Comparison of ENCODE assay signal across 8 mouse cellular contexts in the genomic region with DNA sequence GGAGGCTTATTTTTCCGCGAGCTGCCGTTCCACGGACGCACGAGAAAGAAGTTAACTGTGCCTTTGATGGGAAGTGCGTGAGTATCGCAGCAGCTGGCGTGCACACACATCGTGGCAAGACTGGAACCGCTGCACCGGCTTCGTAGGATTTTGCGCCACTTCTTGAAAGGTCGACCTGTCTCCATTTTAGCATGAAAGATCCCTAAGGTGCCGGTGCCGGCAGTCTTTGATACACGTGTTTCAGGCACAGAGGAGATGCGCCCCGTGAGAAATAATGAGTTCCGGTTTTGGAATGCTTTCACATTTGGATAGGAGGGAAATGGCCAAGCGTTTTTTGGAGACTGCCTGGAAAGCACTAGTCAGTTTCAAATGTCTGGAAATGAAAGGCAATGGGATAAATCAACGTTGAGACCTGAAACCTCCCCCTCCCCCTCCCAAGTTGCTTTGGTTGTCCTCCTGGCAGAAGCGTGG. TPM values are rescaled to one million over a fixed set of nuclear protein-coding genes. Genes with fewer than 3 reads are reported as not detected.
DNase-seq lines count a peak whose midpoint lies in the region; ATAC-seq and TF ChIP-seq lines count a peak whose summit lies in the region.

No protein-coding gene starts in this region.

- DNase-seq in urinary bladder, adult 18-20 months (ENCODE audit: low spot score in 2 of 2), result peak; percentile 13 to 53
- no peak for DNase-seq in urinary bladder, postnatal 10 days (ENCODE audit: low spot score)
- DNase-seq in embryo, embryonic 10 days (ENCODE audit: low spot score), result peak; percentile 75
- DNase-seq in gastrocnemius, postnatal 25 days, result peak; percentile 14
- DNase-seq in liver, adult 2 months (ENCODE audit: extremely low read depth, low read depth, low spot score), result peak; percentile 68
- DNase-seq in thymus, postnatal 14 days, result peak; percentile 33

- ATAC-seq in intestine, embryonic 16.5 days, result peak; percentile 1; the same call in 1 of the 2 replicates
- ATAC-seq in midbrain, embryonic 15.5 days (replicated peaks), result peak; percentile 8; the same call in 1 of the 2 replicates

- 0 out of 2 replicates have a peak, but pooled peaks cover 3% of the 10 kb centered on the region for H3K27me3 ChIP-seq in intestine, embryonic 16.5 days (replicated peaks; ENCODE audit: control insufficient read depth, insufficient read depth, low read length)
- H3K27me3 ChIP-seq in liver, adult 2 months (ENCODE audit: control insufficient read depth, insufficient read depth, low read length), result no peaks in the 10 kb centered on the region
- peaks cover 4% of the 10 kb centered on the region; the same call in 1 of the 2 replicates for H3K27me3 ChIP-seq in midbrain, embryonic 15.5 days (replicated peaks)

- no peaks in the 10 kb centered on the region for H3K36me3 ChIP-seq in intestine, embryonic 16.5 days (ENCODE audit: control insufficient read depth, insufficient read depth, low read length)
- peaks cover 7% of the 10 kb centered on the region for H3K36me3 ChIP-seq in liver, adult 2 months (ENCODE audit: control insufficient read depth, insufficient read depth, low read length)
- no peaks in the 10 kb centered on the region for H3K36me3 ChIP-seq in midbrain, embryonic 15.5 days (replicated peaks)

- H3K4me2 ChIP-seq in intestine, embryonic 16.5 days (ENCODE audit: low read depth, low read length), result peak overlapping the region; percentile 63
- H3K4me2 ChIP-seq in midbrain, embryonic 15.5 days, result peak overlapping the region; percentile 83

- peak overlapping the region; percentile 69 for H3K9ac ChIP-seq in intestine, embryonic 16.5 days (ENCODE audit: low read depth, low read length)
- H3K9ac ChIP-seq in liver, adult 2 months (ENCODE audit: low read depth, low read length), result peak overlapping the region; percentile 63
- peak overlapping the region; percentile 47 for H3K9ac ChIP-seq in midbrain, embryonic 15.5 days

- H3K9me3 ChIP-seq in intestine, embryonic 16.5 days (ENCODE audit: control insufficient read depth, low read length), result no peaks in the 10 kb centered on the region
- no peaks in the 10 kb centered on the region for H3K9me3 ChIP-seq in midbrain, embryonic 15.5 days

- under 1% methylated on average over 24 of the region's 24 CpGs for WGBS in intestine, embryonic 16.5 days
- under 1% methylated on average over 24 of the region's 24 CpGs for WGBS in liver, adult 2 months
- WGBS in midbrain, embryonic 15.5 days, result under 1% methylated on average over 24 of the region's 24 CpGs

- H3K4me1 ChIP-seq in intestine, embryonic 16.5 days (ENCODE audit: control insufficient read depth, insufficient read depth, low read length), result peaks cover 11% of the 10 kb centered on the region
- H3K4me1 ChIP-seq in liver, adult 2 months (ENCODE audit: control insufficient read depth, insufficient read depth, low read length), result peaks cover 7% of the 10 kb centered on the region
- peaks cover 44% of the 10 kb centered on the region for H3K4me1 ChIP-seq in midbrain, embryonic 15.5 days

- peak overlapping the region; percentile 79 for H3K27ac ChIP-seq in intestine, embryonic 16.5 days (ENCODE audit: low read length)
- peak overlapping the region; percentile 61 for H3K27ac ChIP-seq in liver, adult 2 months (replicated peaks; ENCODE audit: insufficient read depth, low read depth, low read length)
- H3K27ac ChIP-seq in midbrain, embryonic 15.5 days, result peak overlapping the region; percentile 96

- H3K79me2 ChIP-seq in liver, adult 2 months (ENCODE audit: control insufficient read depth, insufficient read depth, low read length), result peaks cover 16% of the 10 kb centered on the region; the same call in 1 of the 2 replicates

- TF ChIP-seq POLR2A in liver, adult 2 months (IDR thresholded peaks at IDR 0.05; ENCODE audit: extremely low read depth, insufficient read depth, low read length), result no peak

- TF ChIP-seq CTCF in liver, adult 2 months (IDR thresholded peaks at IDR 0.05; ENCODE audit: low read depth, low read length), result no peak

- H3K4me3 ChIP-seq in intestine, embryonic 16.5 days (ENCODE audit: low read length), result peak overlapping the region; percentile 87
- peak overlapping the region; percentile 68 for H3K4me3 ChIP-seq in liver, adult 2 months (ENCODE audit: insufficient read depth, low read depth, low read length)
- peak overlapping the region; percentile 97 for H3K4me3 ChIP-seq in midbrain, embryonic 15.5 days

RNA-seq across cellular contexts. Expression of gene Tle1, which starts 0.8 kb away (rescaled TPM):
- total RNA-seq in gastrocnemius, postnatal 25 days (2021), result 10 to 100 TPM; 13.2 to 15.8 TPM
- 12.5 and 14.0 TPM in 2 replicates for polyA plus RNA-seq in intestine, embryonic 16.5 days (2015; fragmentation: Nextera tagmentation; extraction: Ambion mirVana)
- total RNA-seq in liver, adult 2 months (2014; rRNA removed), result 84.4 and 94.6 TPM in 2 replicates
- polyA plus RNA-seq in liver, adult 2 months (2012; rRNA removed), result 49.6 and 55.8 TPM in 2 replicates
- 32.7 and 39.4 TPM in 2 replicates for polyA plus RNA-seq in midbrain, embryonic 15.5 days (2015; fragmentation: Nextera tagmentation; extraction: Ambion mirVana)
